Mouse (Mus musculus): ENCODE measurements at regions not wholly inside any gene's neighbourhood (a gene's known extent, or its start where the extent isn't known, plus 50 kb on each side); places are given as distances from the start of the nearest gene placed in this dataset.

GRCm38 (mm10) chr13:105503657-105504056, 60.2 kb downstream of the Htr1a start:
- Histone ChIP-seq H3K4me2 (no peak overlapping the region), H3K9me3 (ENCODE audit: control insufficient read depth, low read length) (no peaks in the 10 kb centered on the region), H3K27ac (ENCODE audit: low read depth, low read length) (no peak overlapping the region), H3K36me3 (ENCODE audit: control insufficient read depth, insufficient read depth, low read length) (no peaks in the 10 kb centered on the region), H3K27me3 (ENCODE audit: control insufficient read depth, insufficient read depth, low read length) (no peaks in the 10 kb centered on the region), H3K9ac (ENCODE audit: low read length) (no peak overlapping the region), H3K4me1 (ENCODE audit: control insufficient read depth, insufficient read depth, low read length) (no peaks in the 10 kb centered on the region), H3K4me3 (ENCODE audit: low read depth, low read length) (no peak overlapping the region)
- ATAC-seq (ENCODE audit: low FRiP score), result no peak
- WGBS, result 88% methylated on average over 2 of the region's 2 CpGs
- no peak for DNase-seq (ENCODE audit: low spot score, missing footprints)

GRCm38 (mm10) chr13:105537981-105538680, 94.7 kb downstream of the Htr1a start:
- no peak for DNase-seq (ENCODE audit: low spot score, missing footprints)
- peak; percentile 81 for ATAC-seq (ENCODE audit: low FRiP score)
- 8% methylated on average over 3 of the region's 3 CpGs for WGBS

GRCm38 (mm10) chr13:105573248-105573647, 129.8 kb downstream of the Htr1a start:
- WGBS, result 75% methylated on average over 1 of the region's 1 CpGs
- no peak for ATAC-seq (ENCODE audit: low FRiP score)

More at GRCm38 (mm10) chr13:105537981-105538680, 94.7 kb downstream of the Htr1a start:
- Histone ChIP-seq H3K9ac (ENCODE audit: low read length) (no peak overlapping the region), H3K4me2 (no peak overlapping the region), H3K36me3 (ENCODE audit: control insufficient read depth, insufficient read depth, low read length) (no peaks in the 10 kb centered on the region), H3K27me3 (ENCODE audit: control insufficient read depth, insufficient read depth, low read length) (no peaks in the 10 kb centered on the region), H3K4me1 (ENCODE audit: control insufficient read depth, insufficient read depth, low read length) (no peaks in the 10 kb centered on the region), H3K9me3 (ENCODE audit: control insufficient read depth, low read length) (no peaks in the 10 kb centered on the region), H3K27ac (ENCODE audit: low read depth, low read length) (no peak overlapping the region), H3K4me3 (ENCODE audit: low read depth, low read length) (no peak overlapping the region)

GRCm38 (mm10) chr13:105606450-105606849, 163.0 kb downstream of the Htr1a start:
- H3K4me3 ChIP-seq (ENCODE audit: low read depth, low read length), result no peak overlapping the region
- 90% methylated on average over 2 of the region's 2 CpGs for WGBS
- no peak overlapping the region for H3K27ac ChIP-seq (ENCODE audit: low read depth, low read length)
- H3K9ac ChIP-seq (ENCODE audit: low read length), result no peak overlapping the region
- H3K9me3 ChIP-seq (ENCODE audit: control insufficient read depth, low read length), result no peaks in the 10 kb centered on the region
- ATAC-seq (ENCODE audit: low FRiP score) (no peak), DNase-seq (ENCODE audit: low spot score, missing footprints) (no peak)
- H3K36me3 ChIP-seq (ENCODE audit: control insufficient read depth, insufficient read depth, low read length), result no peaks in the 10 kb centered on the region
- no peaks in the 10 kb centered on the region for H3K27me3 ChIP-seq (ENCODE audit: control insufficient read depth, insufficient read depth, low read length)
- H3K4me1 ChIP-seq (ENCODE audit: control insufficient read depth, insufficient read depth, low read length), result no peaks in the 10 kb centered on the region
- H3K4me2 ChIP-seq, result no peak overlapping the region

More at GRCm38 (mm10) chr13:105573248-105573647, 129.8 kb downstream of the Htr1a start:
- no peaks in the 10 kb centered on the region for H3K36me3 ChIP-seq (ENCODE audit: control insufficient read depth, insufficient read depth, low read length)
- H3K4me2 ChIP-seq, result no peak overlapping the region
- DNase-seq (ENCODE audit: low spot score, missing footprints), result no peak
- no peak overlapping the region for H3K27ac ChIP-seq (ENCODE audit: low read depth, low read length)
- no peak overlapping the region for H3K9ac ChIP-seq (ENCODE audit: low read length)
- no peaks in the 10 kb centered on the region for H3K27me3 ChIP-seq (ENCODE audit: control insufficient read depth, insufficient read depth, low read length)
- no peak overlapping the region for H3K4me3 ChIP-seq (ENCODE audit: low read depth, low read length)
- H3K4me1 ChIP-seq (ENCODE audit: control insufficient read depth, insufficient read depth, low read length), result no peaks in the 10 kb centered on the region
- H3K9me3 ChIP-seq (ENCODE audit: control insufficient read depth, low read length), result no peaks in the 10 kb centered on the region

GRCm38 (mm10) chr13:105619308-105619707, 175.9 kb downstream of the Htr1a start:
- no peaks in the 10 kb centered on the region for H3K4me1 ChIP-seq (ENCODE audit: control insufficient read depth, insufficient read depth, low read length)
- ATAC-seq (ENCODE audit: low FRiP score) (no peak), DNase-seq (ENCODE audit: low spot score, missing footprints) (peak; percentile 68)
- no peaks in the 10 kb centered on the region for H3K36me3 ChIP-seq (ENCODE audit: control insufficient read depth, insufficient read depth, low read length)
- H3K9me3 ChIP-seq (ENCODE audit: control insufficient read depth, low read length), result no peaks in the 10 kb centered on the region
- H3K4me3 ChIP-seq (ENCODE audit: low read depth, low read length), result no peak overlapping the region
- H3K27me3 ChIP-seq (ENCODE audit: control insufficient read depth, insufficient read depth, low read length), result no peaks in the 10 kb centered on the region
- no peak overlapping the region for H3K4me2 ChIP-seq
- WGBS, result 33% methylated on average over 1 of the region's 1 CpGs
- no peak overlapping the region for H3K9ac ChIP-seq (ENCODE audit: low read length)
- no peak overlapping the region for H3K27ac ChIP-seq (ENCODE audit: low read depth, low read length)

GRCm38 (mm10) chr13:105620867-105621266, 177.4 kb downstream of the Htr1a start:
- H3K4me3 ChIP-seq (ENCODE audit: low read depth, low read length), result no peak overlapping the region
- H3K9me3 ChIP-seq (ENCODE audit: control insufficient read depth, low read length), result no peaks in the 10 kb centered on the region
- H3K27me3 ChIP-seq (ENCODE audit: control insufficient read depth, insufficient read depth, low read length), result no peaks in the 10 kb centered on the region
- H3K9ac ChIP-seq (ENCODE audit: low read length), result no peak overlapping the region
- H3K27ac ChIP-seq (ENCODE audit: low read depth, low read length), result no peak overlapping the region
- H3K4me2 ChIP-seq, result no peak overlapping the region
- no peaks in the 10 kb centered on the region for H3K4me1 ChIP-seq (ENCODE audit: control insufficient read depth, insufficient read depth, low read length)
- ATAC-seq (ENCODE audit: low FRiP score) (peak; percentile 22; the same call in 1 of the 2 replicates), DNase-seq (ENCODE audit: low spot score, missing footprints) (peak; percentile 80)
- 66% methylated on average over 1 of the region's 1 CpGs for WGBS
- no peaks in the 10 kb centered on the region for H3K36me3 ChIP-seq (ENCODE audit: control insufficient read depth, insufficient read depth, low read length)

GRCm38 (mm10) chr13:105628618-105629017, 185.2 kb downstream of the Htr1a start:
- no peaks in the 10 kb centered on the region for H3K9me3 ChIP-seq (ENCODE audit: control insufficient read depth, low read length)
- H3K27me3 ChIP-seq (ENCODE audit: control insufficient read depth, insufficient read depth, low read length), result no peaks in the 10 kb centered on the region
- ATAC-seq (ENCODE audit: low FRiP score) (no peak), DNase-seq (ENCODE audit: low spot score, missing footprints) (peak; percentile 2)
- H3K4me3 ChIP-seq (ENCODE audit: low read depth, low read length), result no peak overlapping the region
- no peaks in the 10 kb centered on the region for H3K36me3 ChIP-seq (ENCODE audit: control insufficient read depth, insufficient read depth, low read length)
- H3K9ac ChIP-seq (ENCODE audit: low read length), result no peak overlapping the region
- 89% methylated on average over 5 of the region's 5 CpGs for WGBS
- no peaks in the 10 kb centered on the region for H3K4me1 ChIP-seq (ENCODE audit: control insufficient read depth, insufficient read depth, low read length)
- H3K4me2 ChIP-seq, result no peak overlapping the region
- no peak overlapping the region for H3K27ac ChIP-seq (ENCODE audit: low read depth, low read length)

GRCm38 (mm10) chr13:105648617-105649016, 205.2 kb downstream of the Htr1a start:
- Histone ChIP-seq H3K4me3 (ENCODE audit: low read depth, low read length) (no peak overlapping the region), H3K36me3 (ENCODE audit: control insufficient read depth, insufficient read depth, low read length) (no peaks in the 10 kb centered on the region), H3K9me3 (ENCODE audit: control insufficient read depth, low read length) (no peaks in the 10 kb centered on the region), H3K4me2 (no peak overlapping the region), H3K4me1 (ENCODE audit: control insufficient read depth, insufficient read depth, low read length) (no peaks in the 10 kb centered on the region), H3K27ac (ENCODE audit: low read depth, low read length) (no peak overlapping the region), H3K27me3 (ENCODE audit: control insufficient read depth, insufficient read depth, low read length) (no peaks in the 10 kb centered on the region), H3K9ac (ENCODE audit: low read length) (no peak overlapping the region)
- ATAC-seq (ENCODE audit: low FRiP score), result no peak
- WGBS, result 83% methylated on average over 3 of the region's 3 CpGs
- DNase-seq (ENCODE audit: low spot score, missing footprints), result no peak

Data from midbrain, embryonic 11.5 days (tissue).